Mouse (Mus musculus): Measurements from ENCODE around the gene Zscan21.

Gene Zscan21

DNA sequence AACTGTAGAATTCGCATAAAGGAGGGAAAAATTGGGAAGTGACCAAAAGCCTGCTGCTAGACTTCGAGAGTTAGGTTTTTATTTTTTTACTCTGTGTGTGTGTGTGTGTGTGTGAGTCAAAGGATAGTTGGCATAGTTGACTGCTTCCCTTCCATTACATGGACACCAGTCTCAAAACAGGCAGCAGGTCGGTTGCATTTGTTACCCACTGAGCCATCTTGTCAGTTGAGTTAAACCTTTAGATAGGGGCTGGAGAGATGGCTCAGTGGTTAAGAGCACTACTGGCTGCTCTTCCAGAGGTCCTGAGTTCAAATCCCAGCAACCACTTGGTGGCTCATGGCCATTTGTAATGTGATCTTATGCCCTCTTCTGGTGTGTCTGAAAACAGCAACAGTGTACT, 1.3 kb downstream of the Zscan21 start:
- no peak for DNase-seq (ENCODE audit: low spot score)

DNA sequence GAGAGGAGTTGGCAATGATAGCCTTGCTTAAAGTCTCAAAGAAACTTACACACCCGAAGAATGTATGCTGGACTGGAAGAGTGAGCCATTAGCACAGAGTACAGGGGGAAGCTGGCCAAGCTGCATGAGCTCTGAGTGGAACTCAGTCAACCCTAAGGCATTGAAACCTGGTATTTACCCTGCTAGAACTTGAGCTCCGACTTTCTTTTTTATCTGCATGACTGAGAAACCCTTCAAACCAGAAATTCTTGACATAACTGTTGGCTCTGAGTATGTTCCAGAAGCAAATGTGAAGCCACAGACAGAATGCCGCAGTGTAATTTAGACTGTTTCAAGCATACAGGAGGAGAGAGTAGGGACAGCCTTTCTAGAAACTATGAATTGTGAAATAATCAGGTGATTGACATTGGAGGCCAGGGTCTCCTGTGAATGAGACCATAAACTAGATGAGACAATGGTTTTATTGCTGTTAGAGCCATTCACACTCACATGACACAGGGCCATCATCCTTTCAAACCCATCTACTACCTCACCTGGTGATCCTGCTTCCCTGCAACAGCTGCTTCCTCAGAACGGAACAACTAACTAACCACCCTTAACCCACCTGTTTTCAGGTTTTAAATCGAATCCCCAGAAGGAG, 15.8 kb downstream of the Zscan21 start:
- no peak for DNase-seq (ENCODE audit: low spot score)

DNA sequence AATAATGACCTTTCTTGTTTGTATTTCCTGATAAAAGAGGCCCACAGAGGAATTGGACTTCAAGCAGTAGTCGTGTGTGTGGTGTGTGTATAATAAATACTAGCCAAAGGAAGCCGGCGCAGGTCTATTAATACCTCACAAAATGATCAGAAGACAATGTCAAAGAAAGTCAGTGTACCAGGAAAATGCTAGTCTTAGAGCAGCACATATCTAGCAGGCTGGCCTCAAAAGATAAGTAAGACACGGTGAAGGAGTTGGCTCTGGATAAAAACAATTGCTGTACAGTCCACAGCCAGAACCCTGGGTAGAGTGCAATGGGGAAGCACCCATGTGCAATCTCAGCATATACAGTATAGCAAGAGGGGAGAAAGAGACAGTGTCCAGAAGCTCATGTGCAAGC, 20.6 kb downstream of the Zscan21 start:
- no peak for DNase-seq (ENCODE audit: low spot score)

DNA sequence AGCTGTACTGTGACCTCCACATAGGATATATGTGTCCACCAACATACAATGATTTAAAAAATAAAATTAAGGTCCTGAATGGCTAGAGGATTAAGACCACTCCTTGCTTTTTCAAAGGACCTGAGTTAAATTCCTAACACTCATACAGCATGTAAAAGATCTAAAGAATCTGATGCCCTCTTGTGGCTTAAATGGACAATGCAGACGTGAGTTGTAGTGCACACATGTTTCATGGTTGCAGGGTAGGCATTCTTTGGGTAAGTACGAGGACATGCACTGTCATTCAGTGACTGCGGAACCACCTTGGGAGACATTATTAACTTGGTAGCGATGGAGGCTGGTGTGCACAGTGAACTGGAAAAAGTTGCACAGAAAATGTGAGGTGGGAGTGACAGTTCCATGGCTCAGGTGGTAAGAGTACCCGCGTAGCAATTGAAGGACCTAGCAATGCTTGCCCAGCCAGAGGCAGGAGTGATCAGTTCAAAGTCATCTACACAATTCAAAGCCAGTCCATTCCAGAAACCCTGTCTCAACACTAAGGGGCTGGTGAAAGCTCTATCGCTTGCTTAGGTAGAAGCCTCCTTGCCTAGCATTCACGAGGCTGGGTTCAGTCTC, 21.3 kb downstream of the Zscan21 start:
- DNase-seq (ENCODE audit: low spot score), result no peak

DNA sequence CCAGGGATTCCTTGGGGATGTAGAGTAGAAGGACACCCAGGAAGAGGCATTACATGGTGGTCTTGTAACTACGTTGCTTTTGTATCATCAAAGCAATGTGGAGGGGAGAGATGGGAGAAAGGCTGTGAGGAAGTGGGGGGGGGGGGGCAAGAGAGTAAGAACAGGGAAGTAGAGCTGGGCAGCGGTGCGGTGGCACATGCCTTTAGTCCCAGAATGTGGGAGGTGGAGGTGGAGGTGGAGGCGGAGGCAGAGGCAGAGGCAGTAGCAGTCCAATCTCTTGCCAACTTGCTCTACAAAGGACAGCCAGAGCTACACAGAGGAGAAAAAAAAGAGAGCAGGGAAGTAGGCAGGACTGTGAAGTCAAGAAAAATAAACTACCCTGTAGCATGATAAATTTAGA, 21.9 kb downstream of the Zscan21 start:
- DNase-seq (ENCODE audit: low spot score), result no peak

DNA sequence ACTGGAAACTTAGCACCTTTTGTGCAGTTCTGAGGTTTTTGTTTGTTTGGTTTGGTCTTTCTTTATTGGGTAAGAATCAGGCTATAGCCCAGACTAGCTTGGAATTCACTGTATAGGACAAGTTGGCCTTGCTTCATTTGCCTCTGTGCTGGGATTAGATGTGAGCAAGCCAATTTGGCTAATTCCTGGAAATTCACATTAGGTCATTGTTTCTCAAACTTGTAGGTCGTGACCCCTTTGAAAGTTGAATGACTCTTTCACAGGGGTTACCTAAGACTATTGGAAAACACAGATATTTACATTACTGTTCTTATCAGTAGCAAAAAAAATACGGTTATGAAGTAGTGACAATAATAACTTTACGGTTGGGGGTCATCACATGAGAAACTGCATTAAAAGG, 37.7 kb downstream of the Zscan21 start:
- DNase-seq (ENCODE audit: low spot score), result no peak

DNA sequence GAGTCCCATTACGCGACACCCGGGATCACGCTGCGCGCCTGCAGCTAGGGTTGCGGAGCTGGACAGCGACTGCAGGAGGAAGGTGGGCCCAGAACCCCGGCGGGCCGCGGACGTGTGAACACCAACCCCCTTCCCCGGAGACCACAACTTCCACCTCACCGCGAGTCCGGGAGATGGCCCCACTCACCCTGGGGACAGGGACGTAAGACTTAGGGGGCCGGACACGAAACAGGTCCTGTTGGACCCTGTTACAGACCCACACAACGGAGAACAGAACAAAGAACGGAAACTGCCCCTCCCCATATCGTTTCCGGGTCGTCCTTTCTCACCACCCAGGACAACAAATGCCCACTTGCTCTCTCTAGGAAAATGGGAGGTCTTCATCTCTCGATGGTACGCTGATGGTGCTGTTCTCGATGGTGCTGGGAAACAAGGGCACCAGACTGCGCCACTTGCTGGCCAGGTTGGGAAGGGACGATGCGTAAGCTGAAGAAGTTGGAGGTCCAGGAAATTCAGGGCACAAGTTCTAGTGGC, 38.8 kb downstream of the Zscan21 start, which contains the start of gene Zfp113:
Gene Zfp113, minus strand, starts transcription at position 302 of the 534 bp plus-strand sequence.
- peak; percentile 85 for DNase-seq (ENCODE audit: low spot score)

DNA sequence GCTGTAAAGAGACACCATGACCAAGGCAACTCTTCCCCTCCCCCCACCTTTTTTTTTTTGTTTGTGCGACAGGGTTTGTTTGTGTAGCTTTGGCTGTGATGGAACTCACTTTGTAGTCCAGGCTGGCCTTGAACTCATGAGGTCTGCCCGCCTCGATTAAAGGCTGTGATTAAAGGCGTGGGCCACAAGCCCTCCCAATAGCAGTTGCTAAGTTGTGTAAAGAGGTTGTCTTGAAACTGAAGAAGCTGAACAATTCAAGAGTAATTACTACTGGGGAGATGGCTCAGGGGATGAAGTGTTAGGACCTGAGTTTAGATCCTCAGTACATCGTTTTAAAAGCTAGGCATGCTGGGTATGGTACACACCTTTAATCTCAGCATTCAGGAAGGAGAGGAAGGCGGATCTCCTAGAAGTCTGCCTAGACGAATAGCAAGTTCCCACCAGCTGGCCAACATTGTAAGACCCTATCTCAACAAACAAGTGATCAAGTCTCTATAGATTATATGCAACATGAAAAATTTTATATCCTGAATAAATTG, 43.6 kb downstream of the Zscan21 start:
- DNase-seq (ENCODE audit: low spot score), result no peak

DNA sequence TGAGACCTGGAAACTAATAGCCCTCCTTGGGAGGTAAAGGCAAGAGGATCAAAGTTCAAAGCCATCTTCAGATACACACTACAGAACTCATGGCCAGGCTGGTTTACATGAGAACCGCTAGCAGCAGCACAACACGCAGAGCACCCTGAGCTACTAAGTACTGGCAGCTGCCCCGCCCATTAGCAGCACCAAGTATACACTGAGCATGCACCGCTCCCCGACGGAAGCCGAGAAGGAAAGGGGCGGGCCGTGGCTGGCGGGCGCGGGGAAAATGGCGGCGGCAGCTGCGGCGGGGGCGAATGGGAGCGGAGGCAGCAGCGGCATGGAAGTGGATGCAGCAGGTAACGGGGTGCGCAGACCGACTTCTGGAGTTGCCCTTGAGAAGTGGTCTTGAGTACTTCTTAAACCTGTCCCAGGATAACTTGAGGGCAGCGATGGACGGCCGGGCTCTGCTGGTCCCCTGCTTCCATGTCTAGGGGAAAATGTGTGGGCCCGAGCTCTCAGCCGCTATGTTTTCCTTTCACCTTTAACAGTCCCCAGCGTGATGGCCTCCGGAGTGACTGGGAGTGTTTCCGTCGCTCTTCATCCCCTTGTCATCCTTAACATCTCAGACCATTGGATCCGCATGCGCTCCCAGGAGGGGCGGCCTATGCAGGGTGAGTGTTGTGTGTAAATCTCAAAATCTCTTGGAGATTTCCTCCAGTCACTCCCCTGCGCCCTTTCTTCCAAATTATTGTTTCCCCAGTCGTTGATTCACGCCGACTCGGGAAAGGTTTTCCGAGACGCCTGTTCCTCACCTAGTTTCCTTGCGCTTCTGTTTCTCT, 44.4 kb downstream of the Zscan21 start, which contains the start of gene Cops6:
Gene Cops6, plus strand, starts transcription at position 230 of the 824 bp plus-strand sequence.
- DNase-seq (ENCODE audit: low spot score), result peak; percentile 89

DNA sequence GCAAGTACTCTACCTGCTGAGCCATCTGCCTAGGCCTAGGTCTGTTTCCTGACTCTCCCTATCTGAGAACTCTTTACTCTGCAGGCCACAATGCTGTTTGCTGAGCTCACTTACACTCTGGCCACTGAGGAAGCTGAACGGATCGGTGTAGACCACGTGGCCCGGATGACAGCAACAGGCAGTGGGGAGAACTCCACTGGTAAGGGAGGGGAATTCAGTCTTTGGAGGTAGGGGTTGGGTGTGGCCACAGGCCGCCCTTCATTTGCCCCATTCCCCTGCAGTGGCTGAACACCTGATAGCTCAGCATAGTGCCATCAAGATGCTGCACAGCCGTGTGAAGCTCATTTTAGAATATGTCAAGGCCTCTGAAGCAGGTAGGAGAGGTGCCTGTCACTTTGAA, 46.3 kb downstream of the Zscan21 start:
- no peak for DNase-seq (ENCODE audit: low spot score)

DNA sequence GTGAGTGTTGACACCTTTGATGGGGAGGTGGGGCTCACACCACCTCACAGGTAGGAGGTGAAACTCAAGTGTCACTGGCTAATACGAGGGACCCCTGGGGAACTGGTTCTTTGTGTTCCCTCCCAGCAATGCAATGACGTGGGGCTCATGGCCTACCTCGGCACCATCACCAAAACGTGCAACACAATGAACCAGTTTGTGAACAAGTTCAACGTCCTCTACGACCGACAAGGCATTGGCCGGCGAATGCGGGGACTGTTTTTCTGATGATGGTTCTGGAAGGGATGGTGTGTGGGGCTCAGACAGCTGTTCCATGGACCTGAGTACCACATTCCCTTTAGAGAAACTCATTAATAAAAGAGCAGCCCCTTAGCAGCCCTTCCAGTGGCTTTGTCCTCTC, 46.9 kb downstream of the Zscan21 start:
- no peak for DNase-seq (ENCODE audit: low spot score)

DNA sequence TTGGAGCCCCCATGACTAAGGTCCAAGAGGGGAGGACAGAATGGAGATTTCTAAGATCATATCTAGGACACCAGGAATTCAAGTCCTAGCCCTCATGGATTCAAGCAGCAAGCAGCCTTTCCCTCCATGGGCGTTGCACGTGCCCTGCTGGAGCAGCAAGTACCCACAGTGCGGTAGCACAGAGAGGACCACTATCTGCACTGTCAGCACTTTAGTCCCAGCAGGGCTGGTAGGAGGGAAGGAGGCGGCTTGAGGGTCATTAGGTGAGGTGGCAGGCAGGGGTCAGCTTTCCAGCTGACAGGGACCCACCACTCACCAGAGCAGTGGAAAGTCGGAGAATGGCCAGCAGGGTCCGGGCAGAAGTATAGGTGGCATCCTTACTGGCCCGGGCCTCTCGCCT, 48.9 kb downstream of the Zscan21 start:
- no peak for DNase-seq (ENCODE audit: low spot score)

DNA sequence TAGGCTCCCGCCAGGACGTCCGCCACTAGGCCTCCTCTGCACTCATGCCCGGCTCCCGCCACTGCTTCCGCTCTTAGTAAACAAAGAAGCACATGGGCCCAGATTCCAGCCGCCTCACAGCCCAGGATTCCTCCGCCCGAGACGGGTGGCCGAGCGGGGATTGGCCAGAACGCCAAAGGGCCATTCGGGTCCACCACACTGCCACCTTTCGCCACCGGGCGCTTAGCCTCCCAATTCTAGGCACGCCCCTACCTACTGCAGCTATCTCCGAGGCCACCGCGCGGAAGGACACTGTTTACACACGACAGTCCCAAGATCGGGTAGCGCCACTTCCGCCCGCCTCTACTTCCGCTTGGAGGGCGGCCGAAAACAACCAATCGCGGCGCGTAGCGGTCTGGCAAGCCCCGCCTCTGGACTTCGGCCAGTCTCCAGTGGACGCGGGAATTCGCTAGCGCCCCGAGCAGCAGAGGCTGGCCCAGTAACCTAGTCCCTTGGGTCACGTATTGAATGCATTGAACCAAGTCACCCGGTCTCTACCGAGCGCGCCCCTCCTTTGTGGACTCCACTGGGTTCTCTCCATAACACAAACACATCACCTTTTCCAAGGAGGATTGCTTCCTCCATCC, 54.3 kb downstream of the Zscan21 start:
- DNase-seq (ENCODE audit: low spot score), result peak; percentile 92

DNA sequence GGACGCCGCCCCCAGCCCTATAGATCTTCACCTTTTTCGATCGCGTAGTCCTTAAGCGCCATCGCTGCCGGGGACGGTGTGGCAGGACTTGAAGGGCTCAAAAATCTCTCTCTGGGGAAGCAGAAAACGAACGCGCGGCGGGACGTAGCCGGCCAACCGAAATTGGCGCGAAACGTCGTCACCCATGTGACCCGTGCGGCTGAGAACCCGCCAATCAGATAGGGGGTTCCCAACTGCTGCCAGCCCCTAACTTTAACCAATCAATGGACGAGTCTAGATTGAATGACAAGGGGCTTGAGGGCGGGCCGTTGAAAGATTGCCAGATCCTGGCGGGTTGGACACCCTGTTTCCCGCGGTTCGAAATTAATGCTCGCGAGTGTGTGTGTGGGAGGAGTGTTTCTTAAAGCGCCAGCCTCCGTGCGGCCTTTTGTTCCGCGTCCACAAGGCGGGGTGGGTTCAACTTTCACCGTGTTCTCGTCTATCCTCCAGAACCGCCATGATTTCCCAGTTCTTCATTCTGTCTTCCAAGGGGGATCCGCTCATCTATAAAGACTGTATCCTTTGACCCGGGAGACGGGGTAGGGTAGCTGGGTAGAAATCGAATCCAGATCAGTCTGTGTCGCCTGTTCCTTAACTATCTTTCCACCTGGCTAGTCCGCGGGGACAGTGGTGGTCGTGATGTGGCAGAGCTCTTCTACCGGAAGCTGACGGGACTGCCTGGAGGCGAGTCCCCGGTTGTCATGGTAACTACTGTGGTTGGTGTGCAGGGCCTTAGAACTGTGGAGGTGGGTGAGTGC, 55.2 kb downstream of the Zscan21 start, which contains the start of the genes Ap4m1 and Mcm7:
Gene Ap4m1, plus strand, starts transcription at position 308 of the 797 bp plus-strand sequence.
Gene Mcm7, minus strand, starts transcription at position 728 of the 797 bp plus-strand sequence.
- peak; percentile 96 for DNase-seq (ENCODE audit: low spot score)

DNA sequence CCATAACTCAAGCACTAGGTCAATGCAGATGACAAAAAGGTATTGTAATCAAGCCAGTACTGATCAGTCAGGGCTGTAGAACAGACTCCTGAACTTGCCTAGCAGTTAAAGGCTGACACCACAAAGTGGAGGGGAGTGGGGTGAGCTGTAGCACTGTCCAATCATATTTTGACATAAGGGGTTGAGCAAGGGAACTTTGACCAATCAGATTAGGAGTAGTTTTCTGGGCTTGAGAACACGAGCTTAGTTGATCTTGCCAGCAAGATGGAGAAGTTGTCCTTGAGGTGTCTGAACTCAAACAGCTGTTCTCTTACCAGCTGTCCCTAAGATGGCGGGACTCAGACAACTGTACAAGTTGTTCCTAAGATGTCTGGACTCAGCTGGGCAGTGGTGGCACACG, 56.5 kb downstream of the Zscan21 start:
- DNase-seq (ENCODE audit: low spot score), result no peak
